Mouse (Mus musculus) liver, embryonic 11.5 days (tissue): ENCODE data around the gene Cd109. TPM values are rescaled to one million over a fixed set of nuclear protein-coding genes. Genes with fewer than 3 reads are reported as not detected.

ENCODE experiments used
- ATAC-seq: fragments of 200-750 bp; cut with Nextera tagmentation; replicated peaks from 2 replicates; pipeline ENCODE4 v1.8.0; 2017; ENCODE audit warnings: moderate number of reproducible peaks, mild to moderate bottlenecking, moderate TSS enrichment, moderate library complexity; ENCODE audit not compliant: low FRiP score
- DNase-seq: peaks from one replicate; pipeline ENCODE4 v3.0.0-alpha.2; 2017; ENCODE audit warnings: low spot score
- H3K27ac ChIP-seq: fragments of 300-500 bp; sonication (generic); 2 replicates; pipeline ENCODE4 v1.5.1; 2014; ENCODE audit warnings: mild to moderate bottlenecking, low read depth, low read length, control low read depth
- H3K27me3 ChIP-seq: fragments of 300-500 bp; sonication (generic); replicated peaks from 2 replicates; pipeline ENCODE4 v1.6.1; 2014; ENCODE audit warnings: low read length, mixed read lengths; ENCODE audit not compliant: control insufficient read depth, insufficient read depth
- H3K36me3 ChIP-seq: fragments of 300-500 bp; sonication (generic); 2 replicates; pipeline ENCODE4 v1.6.1; 2014; ENCODE audit warnings: mild to moderate bottlenecking, low read length, moderate library complexity, mixed read lengths; ENCODE audit not compliant: control insufficient read depth, insufficient read depth
- H3K4me1 ChIP-seq: fragments of 300-500 bp; sonication (generic); replicated peaks from 2 replicates; pipeline ENCODE4 v1.6.1; 2014; ENCODE audit warnings: low read length, mixed read lengths; ENCODE audit not compliant: control insufficient read depth, insufficient read depth
- H3K4me2 ChIP-seq: fragments of 300-500 bp; sonication (generic); 2 replicates; pipeline ENCODE4 v1.6.1; 2014; ENCODE audit warnings: mild to moderate bottlenecking, control low read depth, moderate library complexity
- H3K4me3 ChIP-seq: fragments of 300-500 bp; sonication (generic); 2 replicates; pipeline ENCODE4 v1.5.1; 2014; ENCODE audit warnings: low read depth, low read length, control low read depth
- H3K9ac ChIP-seq: fragments of 300-500 bp; sonication (generic); 2 replicates; pipeline ENCODE4 v1.6.1; 2014; ENCODE audit warnings: low read depth, low read length, control low read depth
- H3K9me3 ChIP-seq: fragments of 300-500 bp; sonication (generic); 2 replicates; pipeline ENCODE4 v1.6.1; 2016; ENCODE audit warnings: low read length, inconsistent platforms, mixed read lengths; ENCODE audit not compliant: control insufficient read depth
- WGBS: fragments of 180-500 bp; shearing (Covaris S2); extraction: QIAGEN DNeasy Blood & Tissue Kit; methylation state at CpG from one replicate; pipeline ENCODE4 v1.1.7; 2014; 5-methylcytosine and 5-hydroxymethylcytosine counted together
- polyA plus RNA-seq: library from polyadenylated mRNA; unstranded; fragments of >200 nt; fragmentation: Nextera tagmentation; extraction: Ambion mirVana; gene quantifications from 2 replicates; pipeline ENCODE4 v1.2.1, GENCODE M21; 2014

Gene Cd109
- polyA plus RNA-seq, 1 experiment from 2014 or later: 0.82 TPM

GRCm38 (mm10) chr9:78629991-78630390 lies 14.6 kb downstream of the Cd109 start:
- H3K9ac ChIP-seq: no peak overlapping the region
- no peak for ATAC-seq
- H3K27ac ChIP-seq: no peak overlapping the region
- H3K4me2 ChIP-seq: no peak overlapping the region
- no peaks in the 10 kb centered on the region for H3K9me3 ChIP-seq
- WGBS: 59% methylated on average over 6 of the region's 6 CpGs
- no peak for DNase-seq
- no peaks in the 10 kb centered on the region for H3K27me3 ChIP-seq
- no peak overlapping the region for H3K4me3 ChIP-seq
- no peaks in the 10 kb centered on the region for H3K36me3 ChIP-seq
- H3K4me1 ChIP-seq: no peaks in the 10 kb centered on the region

GRCm38 (mm10) chr9:78631755-78632434 lies 16.5 kb downstream of the Cd109 start:
- Histone ChIP-seq H3K9me3 (no peaks in the 10 kb centered on the region), H3K4me3 (no peak overlapping the region), H3K9ac (no peak overlapping the region), H3K27me3 (no peaks in the 10 kb centered on the region), H3K4me1 (no peaks in the 10 kb centered on the region), H3K4me2 (no peak overlapping the region), H3K36me3 (no peaks in the 10 kb centered on the region), H3K27ac (no peak overlapping the region)
- WGBS: 68% methylated on average over 6 of the region's 6 CpGs
- ATAC-seq (no peak), DNase-seq (no peak)

GRCm38 (mm10) chr9:78633976-78634375 lies 18.6 kb downstream of the Cd109 start:
- ATAC-seq (no peak), DNase-seq (no peak)
- Histone ChIP-seq H3K4me1 (no peaks in the 10 kb centered on the region), H3K27me3 (no peaks in the 10 kb centered on the region), H3K36me3 (no peaks in the 10 kb centered on the region), H3K9me3 (no peaks in the 10 kb centered on the region), H3K4me3 (no peak overlapping the region), H3K9ac (no peak overlapping the region), H3K27ac (no peak overlapping the region), H3K4me2 (no peak overlapping the region)
- WGBS: 82% methylated on average over 3 of the region's 3 CpGs

- DNase-seq: no peak
- no peaks in the 10 kb centered on the region for H3K27me3 ChIP-seq
- no peak overlapping the region for H3K4me3 ChIP-seq
- WGBS: 76% methylated on average over 4 of the region's 4 CpGs
- no peak overlapping the region for H3K4me2 ChIP-seq
- no peak overlapping the region for H3K27ac ChIP-seq
- no peaks in the 10 kb centered on the region for H3K9me3 ChIP-seq
- H3K9ac ChIP-seq: no peak overlapping the region
- no peak for ATAC-seq
- no peaks in the 10 kb centered on the region for H3K4me1 ChIP-seq
- H3K36me3 ChIP-seq: no peaks in the 10 kb centered on the region
Observed at GRCm38 (mm10) chr9:78641386-78641785, 26.0 kb downstream of the Cd109 start.

GRCm38 (mm10) chr9:78646008-78646777 lies 30.8 kb downstream of the Cd109 start:
- no peak overlapping the region for H3K9ac ChIP-seq
- no peaks in the 10 kb centered on the region for H3K9me3 ChIP-seq
- H3K4me3 ChIP-seq: no peak overlapping the region
- peak; percentile 39 for DNase-seq
- no peaks in the 10 kb centered on the region for H3K36me3 ChIP-seq
- ATAC-seq: no peak
- H3K4me1 ChIP-seq: no peaks in the 10 kb centered on the region
- H3K27me3 ChIP-seq: no peaks in the 10 kb centered on the region
- WGBS: 43% methylated on average over 6 of the region's 6 CpGs
- no peak overlapping the region for H3K4me2 ChIP-seq
- no peak overlapping the region for H3K27ac ChIP-seq

- no peak overlapping the region for H3K4me2 ChIP-seq
- no peaks in the 10 kb centered on the region for H3K4me1 ChIP-seq
- no peaks in the 10 kb centered on the region for H3K9me3 ChIP-seq
- no peak overlapping the region for H3K9ac ChIP-seq
- H3K4me3 ChIP-seq: no peak overlapping the region
- no peak overlapping the region for H3K27ac ChIP-seq
- DNase-seq (no peak), ATAC-seq (no peak)
- 90% methylated on average over 8 of the region's 8 CpGs for WGBS
- H3K27me3 ChIP-seq: no peaks in the 10 kb centered on the region
- no peaks in the 10 kb centered on the region for H3K36me3 ChIP-seq
Observed at GRCm38 (mm10) chr9:78648641-78649040, 33.3 kb downstream of the Cd109 start.

- H3K4me2 ChIP-seq: no peak overlapping the region
- no peaks in the 10 kb centered on the region for H3K9me3 ChIP-seq
- no peak for ATAC-seq
- no peaks in the 10 kb centered on the region for H3K4me1 ChIP-seq
- no peaks in the 10 kb centered on the region for H3K36me3 ChIP-seq
- H3K4me3 ChIP-seq: no peak overlapping the region
- no peak overlapping the region for H3K9ac ChIP-seq
- DNase-seq: no peak
- H3K27ac ChIP-seq: no peak overlapping the region
- H3K27me3 ChIP-seq: no peaks in the 10 kb centered on the region
Observed at GRCm38 (mm10) chr9:78649398-78649797, 34.1 kb downstream of the Cd109 start.

GRCm38 (mm10) chr9:78657564-78657963 lies 42.2 kb downstream of the Cd109 start:
- no peaks in the 10 kb centered on the region for H3K27me3 ChIP-seq
- H3K4me1 ChIP-seq: no peaks in the 10 kb centered on the region
- no peak for DNase-seq
- no peaks in the 10 kb centered on the region for H3K36me3 ChIP-seq
- no peaks in the 10 kb centered on the region for H3K9me3 ChIP-seq
- WGBS: 80% methylated on average over 5 of the region's 5 CpGs
- H3K27ac ChIP-seq: no peak overlapping the region
- no peak for ATAC-seq
- no peak overlapping the region for H3K9ac ChIP-seq
- H3K4me3 ChIP-seq: no peak overlapping the region
- H3K4me2 ChIP-seq: no peak overlapping the region

GRCm38 (mm10) chr9:78671446-78671985 lies 56.2 kb downstream of the Cd109 start:
- Histone ChIP-seq H3K27me3 (no peaks in the 10 kb centered on the region), H3K4me1 (no peaks in the 10 kb centered on the region), H3K36me3 (no peaks in the 10 kb centered on the region), H3K9me3 (no peaks in the 10 kb centered on the region), H3K27ac (no peak overlapping the region), H3K9ac (no peak overlapping the region), H3K4me3 (no peak overlapping the region), H3K4me2 (no peak overlapping the region)
- DNase-seq (no peak), ATAC-seq (no peak)
- 83% methylated on average over 13 of the region's 13 CpGs for WGBS
